Mouse (Mus musculus) testis, postnatal 14 days (tissue): ENCODE data around the gene Bnipl.
"Not testable (repeated sequence)": the region's sequence is repeated elsewhere in the genome, so short reads cannot be mapped to it uniquely, and the experiment has no call there.

ENCODE experiments used
- DNase-seq: peaks from one replicate; pipeline ENCODE4 v3.0.0; 2021; ENCODE audit warnings: low spot score

Bnipl gene

DNA sequence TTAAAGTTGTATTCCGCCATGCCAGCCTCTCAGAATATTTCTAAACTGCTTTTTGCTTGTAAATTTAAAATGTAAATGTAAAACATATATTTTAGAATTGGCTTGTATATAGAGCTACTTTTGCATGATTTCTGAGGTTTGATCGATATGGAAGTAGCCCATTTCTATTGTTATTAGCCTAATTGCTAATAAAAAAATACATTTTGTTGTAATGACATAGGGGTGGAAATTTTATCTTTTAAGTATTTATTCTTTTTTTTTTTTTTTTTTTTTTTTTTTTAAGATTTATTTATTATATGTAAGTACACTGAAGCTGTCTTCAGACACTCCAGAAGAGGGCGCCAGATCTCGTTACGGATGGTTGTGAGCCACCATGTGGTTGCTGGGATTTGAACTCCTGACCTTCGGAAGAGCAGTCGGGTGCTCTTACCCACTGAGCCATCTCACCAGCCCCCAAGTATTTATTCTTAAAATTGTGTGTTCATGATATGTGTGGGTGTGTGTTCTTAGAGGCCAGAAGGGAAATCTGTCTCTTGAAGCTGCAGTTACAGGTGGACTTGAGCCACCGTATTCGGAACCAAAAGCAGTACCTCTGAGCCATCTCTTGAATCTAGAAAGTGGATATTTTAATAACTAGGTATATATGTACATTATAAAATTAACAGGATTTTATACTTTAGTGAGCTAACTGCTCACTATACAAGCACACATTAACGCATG is 37.9 kb downstream of the Bnipl start:
- not testable (repeated sequence) for DNase-seq

- no peak for DNase-seq
Measured at GRCm38 (mm10) chr3:95210585-95210984, 40.4 kb downstream of the Bnipl start.

DNA sequence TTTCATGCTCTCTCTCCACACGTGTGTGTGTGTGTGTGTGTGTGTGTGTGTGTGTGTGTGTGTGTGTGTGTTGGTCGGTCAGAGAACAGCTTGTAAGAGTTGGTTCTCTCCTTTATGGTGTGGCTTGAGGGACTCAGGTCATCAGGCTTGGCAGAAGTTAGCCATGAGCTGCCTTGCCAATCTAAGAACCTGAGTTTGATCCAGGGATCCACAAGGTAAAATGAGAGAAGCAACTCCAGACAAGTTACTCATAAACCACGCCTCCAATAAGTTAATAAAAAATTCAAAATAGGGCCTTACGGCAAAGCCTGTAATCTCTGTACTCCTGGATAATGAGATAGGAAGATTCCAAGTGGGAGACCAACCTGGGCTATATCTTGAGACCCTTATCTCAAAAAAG is 42.7 kb downstream of the Bnipl start:
- no peak for DNase-seq

DNA sequence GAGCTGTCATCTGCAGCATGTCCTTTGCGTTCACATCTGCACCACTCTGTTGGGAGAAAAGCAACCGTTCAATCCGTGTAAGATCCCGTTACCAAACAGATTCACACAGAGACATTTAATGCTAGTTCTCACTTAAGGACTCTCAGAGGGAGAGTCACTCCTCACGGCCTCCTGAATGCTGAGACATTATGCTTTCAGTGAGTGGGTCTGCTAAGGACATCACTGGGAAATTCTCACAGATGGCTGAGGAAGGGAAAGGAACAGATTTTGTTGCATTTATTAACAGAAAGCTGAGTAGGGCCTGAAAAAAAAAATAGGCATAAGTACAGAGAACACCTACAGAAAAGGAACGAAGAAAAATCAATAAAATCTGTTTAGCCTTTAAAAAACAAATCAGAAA is 47.1 kb downstream of the Bnipl start:
- no peak for DNase-seq

GRCm38 (mm10) chr3:95200562-95200961 is 50.4 kb downstream of the Bnipl start:
- no peak for DNase-seq

- DNase-seq, result no peak
Measured at GRCm38 (mm10) chr3:95200132-95200531, 50.9 kb downstream of the Bnipl start.

DNA sequence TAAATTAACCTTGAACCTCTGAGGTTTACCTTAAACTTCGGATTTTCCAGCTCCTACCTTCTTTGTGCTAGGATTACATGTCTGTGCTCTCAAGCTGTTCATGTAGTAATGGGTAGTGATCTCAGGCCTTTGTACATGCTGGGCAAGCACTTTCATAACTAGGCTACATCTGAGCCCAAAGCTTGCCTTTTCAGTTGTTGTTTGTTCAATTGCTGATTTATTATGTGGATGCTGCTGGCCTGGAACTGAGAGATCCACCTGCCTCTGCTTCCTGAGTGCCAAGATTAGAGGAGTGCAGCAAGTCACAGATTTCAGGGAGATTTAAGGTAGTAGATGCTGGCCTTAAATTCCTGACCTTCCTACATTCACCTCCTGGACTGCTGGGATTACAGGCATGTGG is 51.9 kb downstream of the Bnipl start:
- DNase-seq, result no peak

GRCm38 (mm10) chr3:95195772-95196171 is 55.2 kb downstream of the Bnipl start:
- DNase-seq, result no peak

DNA sequence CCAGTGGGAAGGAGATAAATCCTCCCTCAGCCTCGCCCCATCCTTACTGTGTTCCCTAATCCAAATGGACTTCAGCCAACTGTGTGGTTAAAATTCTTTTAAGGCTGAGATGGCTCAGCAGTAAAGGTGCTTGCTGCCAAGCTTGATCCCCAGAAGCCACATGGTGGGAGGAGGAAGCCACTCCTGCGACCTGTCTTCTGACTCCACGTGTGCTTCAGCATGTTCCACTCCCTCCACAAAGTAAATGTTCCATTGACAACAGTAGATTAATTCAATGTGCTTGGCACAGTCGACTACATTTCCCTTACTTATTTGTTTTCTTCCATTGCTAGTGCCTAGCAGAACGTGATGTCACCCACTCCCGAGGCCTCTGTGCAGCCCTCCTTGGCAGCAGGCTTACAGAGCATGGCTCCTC is 56.3 kb downstream of the Bnipl start:
- no peak for DNase-seq
